Mouse (Mus musculus) cortical plate, adult 2 months (tissue): ENCODE measurements at regions not wholly inside any gene's neighbourhood (a gene's known extent, or its start where the extent isn't known, plus 50 kb on each side); places are given as distances from the start of the nearest gene placed in this dataset.

Experiments
- CTCF ChIP-seq: fragments of 200-500 bp; IDR thresholded peaks from 2 replicates; pipeline ENCODE4 v1.5.1; 2011; ENCODE audit warnings: mild to moderate bottlenecking, control low read depth, low read length; ENCODE audit not compliant: insufficient read depth; ENCODE audit errors: extremely low read depth
- POLR2A ChIP-seq: fragments of 200-500 bp; IDR thresholded peaks from 2 replicates; pipeline ENCODE4 v1.6.1; 2011; ENCODE audit warnings: mild to moderate bottlenecking, low read length, control low read depth; ENCODE audit not compliant: insufficient read depth; ENCODE audit errors: extremely low read depth

GRCm38 (mm10) chr3:130964088-130964487 lies 146.2 kb upstream of the Lef1 start:
- no peak for TF ChIP-seq POLR2A
- TF ChIP-seq CTCF: no peak
